Comparison of ENCODE assay signal across 15 mouse cellular contexts in the genomic region with DNA sequence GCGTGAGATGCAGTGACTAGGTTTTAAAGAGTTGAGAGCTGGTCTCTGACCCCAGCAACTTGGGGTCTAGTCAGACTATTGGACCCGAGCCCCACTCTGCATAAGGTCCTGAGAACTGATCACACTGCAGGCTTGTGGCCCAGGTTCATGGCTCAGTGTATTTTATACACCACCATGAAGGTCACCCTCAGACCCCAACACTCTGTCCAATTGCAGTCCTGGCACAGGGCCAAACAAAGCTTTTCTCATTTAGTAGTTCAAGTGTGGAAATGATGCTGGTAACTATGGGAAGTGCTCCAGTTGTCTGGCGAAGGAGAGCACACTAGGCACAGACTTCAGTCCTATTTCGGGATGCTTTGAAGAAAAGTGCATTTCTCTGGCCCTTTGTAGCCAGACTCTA.
A peak's percentile ranks its signal among the peaks of the same experiment; 100 is the strongest.
DNase-seq lines count a peak whose midpoint lies in the region; ATAC-seq lines count a peak whose summit lies in the region.
"Had no signal": no experiment of that assay in that cellular context is flagged by ENCODE, and none has a peak within 500 bp of the region (broad histone marks: within the 10 kb centered on the region; RNA-seq: fewer than 3 reads in every experiment).

No protein-coding gene starts in this region.

- 79% methylated on average over 4 of the region's 4 CpGs for WGBS in forebrain, embryonic 14.5 days
- 76% methylated on average over 4 of the region's 4 CpGs for WGBS in forebrain, embryonic 15.5 days
- WGBS in hindbrain, embryonic 14.5 days, result 83% methylated on average over 4 of the region's 4 CpGs
- WGBS in hindbrain, embryonic 10.5 days, result 89% methylated on average over 4 of the region's 4 CpGs

- no peak overlapping the region for H3K27ac ChIP-seq in forebrain, embryonic 14.5 days (ENCODE audit: low read depth, low read length)
- no peak overlapping the region for H3K27ac ChIP-seq in forebrain, embryonic 15.5 days (replicated peaks)
- no peak overlapping the region for H3K27ac ChIP-seq in hindbrain, embryonic 14.5 days
- H3K27ac ChIP-seq in hindbrain, embryonic 10.5 days, result no peak overlapping the region
- H3K27ac ChIP-seq: embryonic facial prominence, embryonic 12.5 days; liver, embryonic 14.5 days; macrophage had no signal

- no peaks in the 10 kb centered on the region for H3K27me3 ChIP-seq in forebrain, embryonic 14.5 days (replicated peaks; ENCODE audit: control insufficient read depth, insufficient read depth, low read length)
- H3K27me3 ChIP-seq in forebrain, embryonic 15.5 days, result no peaks in the 10 kb centered on the region
- H3K27me3 ChIP-seq in hindbrain, embryonic 14.5 days (ENCODE audit: control insufficient read depth, insufficient read depth, low read length), result no peaks in the 10 kb centered on the region
- H3K27me3 ChIP-seq in hindbrain, embryonic 10.5 days (ENCODE audit: insufficient read depth, poor library complexity, severe bottlenecking), result no peaks in the 10 kb centered on the region
- H3K27me3 ChIP-seq: embryonic facial prominence, embryonic 12.5 days had no signal

- DNase-seq in forebrain, embryonic 14.5 days (ENCODE audit: low spot score), result no peak
- DNase-seq in hindbrain, embryonic 14.5 days (ENCODE audit: low spot score), result no peak
- DNase-seq in hindbrain, embryonic 10.5 days (ENCODE audit: low spot score), result no peak
- DNase-seq in lung, postnatal 10 days, result peak; percentile 35
- DNase-seq in lung, postnatal 36 days, result no peak
- peak; percentile 64 for DNase-seq in testis, postnatal 10 days (ENCODE audit: low spot score)
- DNase-seq in testis, postnatal 14 days (ENCODE audit: low spot score), result no peak
- DNase-seq: adrenal gland, adult 8-10 months; cerebellum, postnatal 36 days; gastrocnemius, postnatal 36 days had no signal

- H3K9ac ChIP-seq in forebrain, embryonic 14.5 days (ENCODE audit: low read length), result no peak overlapping the region
- no peak overlapping the region for H3K9ac ChIP-seq in forebrain, embryonic 15.5 days (replicated peaks)
- H3K9ac ChIP-seq in hindbrain, embryonic 14.5 days, result no peak overlapping the region
- H3K9ac ChIP-seq: embryonic facial prominence, embryonic 12.5 days; liver, embryonic 14.5 days had no signal

- H3K4me2 ChIP-seq in forebrain, embryonic 14.5 days (ENCODE audit: low read length), result no peak overlapping the region
- H3K4me2 ChIP-seq in forebrain, embryonic 15.5 days (replicated peaks), result no peak overlapping the region
- no peak overlapping the region for H3K4me2 ChIP-seq in hindbrain, embryonic 14.5 days (replicated peaks)
- H3K4me2 ChIP-seq: embryonic facial prominence, embryonic 12.5 days had no signal

- H3K4me1 ChIP-seq in forebrain, embryonic 14.5 days (ENCODE audit: control insufficient read depth, insufficient read depth, low read length), result no peaks in the 10 kb centered on the region; the same call in 1 of the 2 replicates
- no peaks in the 10 kb centered on the region for H3K4me1 ChIP-seq in forebrain, embryonic 15.5 days
- H3K4me1 ChIP-seq in hindbrain, embryonic 14.5 days (replicated peaks; ENCODE audit: control insufficient read depth, insufficient read depth, low read length), result no peaks in the 10 kb centered on the region
- 0 out of 2 replicates have a peak, but pooled peaks cover 3% of the 10 kb centered on the region for H3K4me1 ChIP-seq in hindbrain, embryonic 10.5 days (replicated peaks)
- H3K4me1 ChIP-seq: embryonic facial prominence, embryonic 12.5 days had no signal

- peak; percentile 29; the same call in 1 of the 2 replicates for ATAC-seq in forebrain, embryonic 14.5 days
- ATAC-seq in forebrain, embryonic 15.5 days (replicated peaks), result no peak
- ATAC-seq in hindbrain, embryonic 14.5 days (ENCODE audit: low FRiP score), result 0 out of 2 replicates have a peak, but pooled peaks have one; percentile 46
- ATAC-seq: intestine, embryonic 16.5 days had no signal

- H3K9me3 ChIP-seq in forebrain, embryonic 14.5 days (replicated peaks; ENCODE audit: control insufficient read depth, low read length), result no peaks in the 10 kb centered on the region
- H3K9me3 ChIP-seq in forebrain, embryonic 15.5 days, result no peaks in the 10 kb centered on the region
- H3K9me3 ChIP-seq in hindbrain, embryonic 14.5 days (ENCODE audit: control insufficient read depth, low read length), result no peaks in the 10 kb centered on the region
- no peaks in the 10 kb centered on the region for H3K9me3 ChIP-seq in hindbrain, embryonic 10.5 days
- H3K9me3 ChIP-seq: embryonic facial prominence, embryonic 12.5 days had no signal

- no peak overlapping the region for H3K4me3 ChIP-seq in forebrain, embryonic 14.5 days (ENCODE audit: low read depth, low read length)
- H3K4me3 ChIP-seq in forebrain, embryonic 15.5 days, result no peak overlapping the region
- H3K4me3 ChIP-seq in hindbrain, embryonic 14.5 days (replicated peaks; ENCODE audit: low read length), result no peak overlapping the region
- no peak overlapping the region for H3K4me3 ChIP-seq in hindbrain, embryonic 10.5 days
- H3K4me3 ChIP-seq: embryonic facial prominence, embryonic 12.5 days had no signal

- H3K36me3 ChIP-seq in forebrain, embryonic 14.5 days (ENCODE audit: control insufficient read depth, insufficient read depth, low read length), result no peaks in the 10 kb centered on the region
- H3K36me3 ChIP-seq in forebrain, embryonic 15.5 days, result no peaks in the 10 kb centered on the region
- no peaks in the 10 kb centered on the region for H3K36me3 ChIP-seq in hindbrain, embryonic 14.5 days (replicated peaks; ENCODE audit: control insufficient read depth, insufficient read depth)
- no peaks in the 10 kb centered on the region for H3K36me3 ChIP-seq in hindbrain, embryonic 10.5 days
- H3K36me3 ChIP-seq: embryonic facial prominence, embryonic 12.5 days had no signal

Comparison
In these comparisons a context has a peak if more than half of its experiments do, and no peak if none do; other contexts are left out.
1. DNase-seq: peak in lung, postnatal 10 days (single experiment) and testis, postnatal 10 days (single experiment); none in forebrain, embryonic 14.5 days (single experiment), hindbrain, embryonic 14.5 days (single experiment), hindbrain, embryonic 10.5 days (single experiment), lung, postnatal 36 days (single experiment) and testis, postnatal 14 days (single experiment).